Mouse (Mus musculus): Measurements from ENCODE around the gene Fabp1.

- TF ChIP-seq MXI1 (IDR thresholded peaks at IDR 0.05; ENCODE audit: low read depth, low read length) (no peak), MAZ (IDR thresholded peaks at IDR 0.05; ENCODE audit: low read depth, low read length) (no peak), SMC3 (IDR thresholded peaks at IDR 0.05; ENCODE audit: low read depth, low read length) (no peak), POLR2A (IDR thresholded peaks at IDR 0.05; ENCODE audit: low read depth, low read length) (no peak), NELFE (IDR thresholded peaks at IDR 0.05; ENCODE audit: low read depth, low read length) (no peak), CTCF (conservative IDR thresholded peaks at IDR 0.05 in 1 of 2, IDR thresholded peaks at IDR 0.05 in 1 of 2; ENCODE audit: low read depth in 2 of 2, low read length in 2 of 2) (no peak), MEF2A (IDR thresholded peaks at IDR 0.05; ENCODE audit: borderline replicate concordance, low read depth, low read length) (no peak)
These were observed 43.2 kb downstream of the Fabp1 start for GRCm38 (mm10) chr6:71242811-71243210.

Data from CH12.LX (cell line).